Mouse (Mus musculus) left cerebral cortex, adult 2 months (tissue): ENCODE measurements around the gene Slc2a3. TPM values are rescaled to one million over a fixed set of nuclear protein-coding genes. Genes with fewer than 3 reads are reported as not detected.
"Not testable (repeated sequence)": the region's sequence is repeated elsewhere in the genome, so short reads cannot be mapped to it uniquely, and the experiment has no call there.

ENCODE experiments used
- DNase-seq, 2 experiments: peaks; one replicate each; pipeline ENCODE4 v3.0.0; 2021 to 2022; ENCODE audit warnings: low spot score in 2 of 2, mixed read lengths in 1 of 2; ENCODE audit errors: extremely low spot score in 1 of 2
- H3K27ac ChIP-seq: fragments of 200-600 bp; 2 replicates; pipeline ENCODE4 v1.8.1; 2022
- H3K4me3 ChIP-seq: fragments of 200-600 bp; 2 replicates; pipeline ENCODE4 v1.8.1; 2022
- CTCF ChIP-seq: fragments of 200-600 bp; IDR thresholded peaks from 2 replicates; pipeline ENCODE4 v1.8.1; 2022; ENCODE audit warnings: antibody characterized with exemption, mild to moderate bottlenecking, moderate library complexity
- intact Hi-C: fragments of 180-260 bp; cut with DNase I; formaldehyde crosslinking; loops from one replicate; pipeline ENCODE4 v1.15.1; 2025
- total RNA-seq, 2 experiments: library from RNA; stranded (reverse); gene quantifications; 2 replicates each; pipeline ENCODE4 v1.2.3; 2021

The Slc2a3 gene
- total RNA-seq, 2 experiments from 2014 or later = 111 to 128 TPM

GRCm38 (mm10) chr6:122715886-122716285 lies 85.6 kb downstream of the Slc2a3 start:
- no peak for DNase-seq
- Histone ChIP-seq H3K27ac (no peak overlapping the region), H3K4me3 (no peak overlapping the region)
- intact Hi-C loops = no loop called here
- no peak for TF ChIP-seq CTCF

- Histone ChIP-seq H3K27ac (no peak overlapping the region), H3K4me3 (no peak overlapping the region)
- intact Hi-C loops = no loop called here
- no peak for TF ChIP-seq CTCF
- DNase-seq = no peak
Measured at GRCm38 (mm10) chr6:122714707-122715365, 86.6 kb downstream of the Slc2a3 start.

- DNase-seq, H3K4me3 ChIP-seq, intact Hi-C loops, H3K27ac ChIP-seq: not testable (repeated sequence)
Measured at GRCm38 (mm10) chr6:122713116-122713515, 88.3 kb downstream of the Slc2a3 start.

GRCm38 (mm10) chr6:122711455-122711854 lies 90.0 kb downstream of the Slc2a3 start:
- intact Hi-C loops = no loop called here
- no peak for TF ChIP-seq CTCF
- DNase-seq = no peak
- no peak overlapping the region for H3K4me3 ChIP-seq
- no peak overlapping the region for H3K27ac ChIP-seq

- H3K4me3 ChIP-seq = no peak overlapping the region
Measured at GRCm38 (mm10) chr6:122708826-122709225, 92.6 kb downstream of the Slc2a3 start.

GRCm38 (mm10) chr6:122707036-122707800 lies 94.2 kb downstream of the Slc2a3 start, which contains the start of gene Nanog:
Gene Nanog, plus strand, starts transcription at chr6:122707489.
- H3K27ac ChIP-seq = no peak within 1 kb of the TSS
- H3K4me3 ChIP-seq = no peak within 1 kb of the TSS
- TF ChIP-seq CTCF = no peak
- intact Hi-C loops = no loop called here
- DNase-seq = no peak

More at GRCm38 (mm10) chr6:122708826-122709225, 92.6 kb downstream of the Slc2a3 start:
- DNase-seq = no peak
- peak; percentile 3 for TF ChIP-seq CTCF
- intact Hi-C loops = no loop called here
- H3K27ac ChIP-seq = no peak overlapping the region

GRCm38 (mm10) chr6:122706337-122706840 lies 95.1 kb downstream of the Slc2a3 start:
- DNase-seq = no peak
- Histone ChIP-seq H3K27ac (no peak overlapping the region), H3K4me3 (no peak overlapping the region)
- no peak for TF ChIP-seq CTCF
- intact Hi-C loops = no loop called here

GRCm38 (mm10) chr6:122703706-122704105 lies 97.7 kb downstream of the Slc2a3 start:
- Histone ChIP-seq H3K4me3 (no peak overlapping the region), H3K27ac (no peak overlapping the region)
- no peak for DNase-seq
- no peak for TF ChIP-seq CTCF
- intact Hi-C loops = no loop called here

GRCm38 (mm10) chr6:122703251-122703650 lies 98.2 kb downstream of the Slc2a3 start:
- H3K27ac ChIP-seq = no peak overlapping the region
- TF ChIP-seq CTCF = no peak
- no peak overlapping the region for H3K4me3 ChIP-seq
- DNase-seq = no peak
- intact Hi-C loops = no loop called here

- intact Hi-C loops = no loop called here
- TF ChIP-seq CTCF = no peak
- peak in 1 of 2 experiments; percentile 13 for DNase-seq
- no peak overlapping the region for H3K27ac ChIP-seq
- H3K4me3 ChIP-seq = 0 out of 2 replicates have a peak overlapping the region, but pooled peaks have one; percentile 6
Measured at GRCm38 (mm10) chr6:122702480-122703124, 98.8 kb downstream of the Slc2a3 start.

- no peak for DNase-seq
- intact Hi-C loops = no loop called here
- Histone ChIP-seq H3K27ac (no peak overlapping the region), H3K4me3 (no peak overlapping the region)
- no peak for TF ChIP-seq CTCF
Measured at GRCm38 (mm10) chr6:122701816-122702215, 99.6 kb downstream of the Slc2a3 start.

- H3K4me3 ChIP-seq, intact Hi-C loops, H3K27ac ChIP-seq, DNase-seq: not testable (repeated sequence)
Measured at GRCm38 (mm10) chr6:122699628-122700027, 101.8 kb downstream of the Slc2a3 start.
